Mouse (Mus musculus) cerebellum, adult (tissue): ENCODE measurements around the gene Baz1b.

ENCODE experiments used
- ATAC-seq: cut with Nextera tagmentation; 2 replicates; pipeline ENCODE4 v1.9.2; 2017; ENCODE audit warnings: mild to moderate bottlenecking, moderate library complexity, mixed read lengths; ENCODE audit not compliant: insufficient number of reproducible peaks, low FRiP score, low TSS enrichment

The Baz1b gene

DNA sequence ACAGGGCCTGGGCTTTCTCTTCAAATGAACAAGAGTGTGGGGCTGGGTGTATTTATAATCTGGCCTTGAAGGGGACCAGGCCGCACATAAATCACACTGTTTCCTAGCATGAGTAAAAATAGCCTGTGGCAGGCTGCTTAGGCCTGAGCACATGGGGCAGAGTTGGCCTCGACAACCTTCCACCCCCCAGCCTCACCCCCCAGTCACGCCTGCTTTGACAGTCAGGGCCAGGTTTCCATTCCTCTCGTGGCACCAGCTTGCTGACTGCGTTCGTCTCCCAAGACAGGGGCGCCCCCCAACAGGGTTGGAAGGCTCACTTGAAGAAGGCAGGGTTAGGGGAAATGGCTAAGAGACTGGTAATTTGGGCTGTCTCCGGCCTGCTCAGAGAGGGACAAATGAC lies 82.4 kb downstream of the Baz1b start:
- ATAC-seq = no peak

DNA sequence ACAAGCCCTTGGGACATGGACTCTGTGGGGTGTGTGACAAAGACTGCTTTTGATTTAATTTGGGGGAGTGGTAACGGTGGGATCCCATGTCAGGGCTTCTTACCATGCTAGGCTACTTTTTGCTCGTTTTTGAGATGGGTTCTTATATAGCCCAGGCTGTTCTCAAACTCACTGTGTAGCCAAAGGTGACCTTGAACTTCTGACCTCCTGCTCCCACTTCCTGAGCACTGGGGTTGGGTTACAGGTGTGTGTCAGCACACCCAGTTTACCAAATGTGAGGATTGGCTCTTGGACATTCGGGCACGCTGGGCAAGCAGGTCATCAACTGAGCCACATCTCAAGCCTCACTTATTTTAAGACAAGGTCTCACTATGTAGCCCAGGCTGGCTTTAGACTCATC lies 83.3 kb downstream of the Baz1b start:
- ATAC-seq = no peak

GRCm38 (mm10) chr5:135271563-135272165 lies 84.6 kb downstream of the Baz1b start:
- no peak for ATAC-seq

- no peak for ATAC-seq
These were observed 87.8 kb downstream of the Baz1b start for GRCm38 (mm10) chr5:135274663-135275396.

- ATAC-seq = no peak
These were observed 89.5 kb downstream of the Baz1b start for GRCm38 (mm10) chr5:135276597-135276996.

GRCm38 (mm10) chr5:135280226-135280625 lies 93.2 kb downstream of the Baz1b start:
- ATAC-seq = no peak

- no peak for ATAC-seq
These were observed 98.1 kb downstream of the Baz1b start for GRCm38 (mm10) chr5:135285211-135285610.

DNA sequence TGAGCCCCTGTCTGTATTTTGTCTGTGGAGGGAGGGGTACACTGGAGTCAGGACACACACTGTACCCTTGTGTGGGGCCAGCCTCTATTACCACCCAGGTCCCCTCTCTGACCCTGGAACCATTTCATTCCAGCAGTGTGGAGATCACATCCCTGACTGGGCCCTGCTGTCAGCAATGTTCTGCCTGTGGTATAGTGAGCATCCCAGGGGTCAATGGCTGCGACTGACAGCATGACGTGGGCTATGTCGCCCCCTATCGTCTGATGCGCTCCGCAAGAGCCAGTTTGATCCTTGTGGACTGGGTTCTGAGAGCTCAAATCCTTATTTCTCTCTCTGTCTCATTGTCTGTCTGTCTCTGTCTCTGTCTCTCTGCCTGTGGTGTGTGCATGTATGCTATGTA lies 99.1 kb downstream of the Baz1b start:
- no peak; the same call in 1 of the 2 replicates for ATAC-seq

GRCm38 (mm10) chr5:135286926-135287325 lies 99.9 kb downstream of the Baz1b start:
- ATAC-seq = no peak

GRCm38 (mm10) chr5:135290703-135291102 lies 103.6 kb downstream of the Baz1b start:
- no peak for ATAC-seq

- ATAC-seq = no peak
These were observed 104.1 kb downstream of the Baz1b start for GRCm38 (mm10) chr5:135291193-135291592.

- ATAC-seq = no peak
These were observed 104.9 kb downstream of the Baz1b start for GRCm38 (mm10) chr5:135292001-135292400.
